Mouse (Mus musculus) heart, embryonic 16.5 days (tissue): ENCODE data around the gene Hist1h2ba. TPM values are rescaled to one million over a fixed set of nuclear protein-coding genes. Genes with fewer than 3 reads are reported as not detected.

Experiments
- ATAC-seq: fragments of 200-750 bp; cut with Nextera tagmentation; replicated peaks from 2 replicates; pipeline ENCODE4 v1.8.0; 2017; ENCODE audit warnings: moderate number of reproducible peaks; ENCODE audit not compliant: insufficient read depth, low FRiP score; ENCODE audit errors: extremely low read depth
- H3K27ac ChIP-seq: fragments of 300-500 bp; sonication (generic); 2 replicates; pipeline ENCODE4 v1.5.1; 2014; ENCODE audit warnings: mild to moderate bottlenecking, low read length, control low read depth, moderate library complexity
- H3K27me3 ChIP-seq: fragments of 300-500 bp; sonication (generic); 2 replicates; pipeline ENCODE4 v1.6.1; 2014; ENCODE audit warnings: low read length, mixed read lengths; ENCODE audit not compliant: control insufficient read depth, insufficient read depth
- H3K36me3 ChIP-seq: fragments of 300-500 bp; sonication (generic); 2 replicates; pipeline ENCODE4 v1.6.1; 2014; ENCODE audit not compliant: control insufficient read depth, insufficient read depth
- H3K4me1 ChIP-seq: fragments of 300-500 bp; sonication (generic); 2 replicates; pipeline ENCODE4 v1.6.1; 2014; ENCODE audit warnings: low read length, mixed read lengths; ENCODE audit not compliant: control insufficient read depth, insufficient read depth
- H3K4me2 ChIP-seq: fragments of 300-500 bp; sonication (generic); 2 replicates; pipeline ENCODE4 v1.6.1; 2014; ENCODE audit warnings: low read depth, mild to moderate bottlenecking, control low read depth, low read length
- H3K4me3 ChIP-seq: fragments of 300-500 bp; sonication (generic); 2 replicates; pipeline ENCODE4 v1.5.1; 2014; ENCODE audit warnings: mild to moderate bottlenecking, control low read depth, low read length
- H3K9ac ChIP-seq: fragments of 300-500 bp; sonication (generic); 2 replicates; pipeline ENCODE4 v1.6.1; 2014; ENCODE audit warnings: low read length, control low read depth
- H3K9me3 ChIP-seq: fragments of 300-500 bp; sonication (generic); replicated peaks from 2 replicates; pipeline ENCODE4 v1.6.1; 2016; ENCODE audit warnings: low read length; ENCODE audit not compliant: control insufficient read depth
- WGBS: fragments of 180-500 bp; shearing (Covaris S2); extraction: QIAGEN DNeasy Blood & Tissue Kit; methylation state at CpG from one replicate; pipeline ENCODE4 v1.1.7; 2014; 5-methylcytosine and 5-hydroxymethylcytosine counted together
- microRNA-seq: library from miRNA; unstranded; fragments of <30 nt; microRNA quantifications from one replicate; pipeline ENCODE4, GENCODE M21; 2017
- polyA plus RNA-seq: library from polyadenylated mRNA; unstranded; fragments of >200 nt; fragmentation: Nextera tagmentation; extraction: Ambion mirVana; gene quantifications from 2 replicates; pipeline ENCODE4 v1.2.1, GENCODE M21; 2015

The Hist1h2ba gene
- polyA plus RNA-seq, 1 experiment from 2014 or later = not detected

DNA sequence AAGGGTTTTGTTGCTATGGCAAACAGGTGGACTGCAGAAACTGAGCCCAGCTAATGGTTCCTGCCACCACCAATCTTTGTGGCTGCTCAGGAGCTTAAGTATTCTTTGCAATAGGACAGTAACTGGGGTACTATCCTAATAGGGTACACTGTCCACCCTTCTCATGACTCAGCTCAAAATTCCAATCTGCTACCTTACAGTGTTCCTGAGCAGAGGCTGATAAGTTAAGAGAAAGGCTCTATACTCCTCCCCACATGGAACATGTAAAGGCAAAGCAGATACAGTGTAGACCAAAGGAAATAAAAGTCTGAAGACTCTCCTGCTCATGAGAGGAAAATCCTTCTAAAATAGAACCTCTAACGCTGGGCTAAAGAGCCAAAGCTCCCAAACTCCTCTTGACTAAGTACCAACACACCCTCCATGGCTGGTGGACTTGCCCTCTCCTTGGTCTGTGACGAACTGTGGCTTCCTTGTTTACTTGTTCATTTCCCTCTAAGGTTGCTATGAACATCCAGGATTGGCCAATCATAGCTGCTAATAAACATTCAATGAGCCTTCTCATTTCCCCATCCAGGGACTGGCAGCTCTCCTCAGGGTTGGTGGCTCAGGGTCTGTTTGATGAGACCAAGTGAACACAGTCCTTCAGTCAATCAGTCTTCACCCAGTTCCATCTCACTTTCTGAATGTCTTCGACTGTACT, 46.8 kb downstream of the Hist1h2ba start:
- Histone ChIP-seq H3K9me3 (no peaks in the 10 kb centered on the region), H3K4me1 (no peaks in the 10 kb centered on the region), H3K27ac (no peak overlapping the region), H3K9ac (no peak overlapping the region), H3K4me2 (no peak overlapping the region), H3K27me3 (no peaks in the 10 kb centered on the region), H3K4me3 (no peak overlapping the region), H3K36me3 (no peaks in the 10 kb centered on the region)
- WGBS = 67% methylated on average over 3 of the region's 3 CpGs
- no peak for ATAC-seq

DNA sequence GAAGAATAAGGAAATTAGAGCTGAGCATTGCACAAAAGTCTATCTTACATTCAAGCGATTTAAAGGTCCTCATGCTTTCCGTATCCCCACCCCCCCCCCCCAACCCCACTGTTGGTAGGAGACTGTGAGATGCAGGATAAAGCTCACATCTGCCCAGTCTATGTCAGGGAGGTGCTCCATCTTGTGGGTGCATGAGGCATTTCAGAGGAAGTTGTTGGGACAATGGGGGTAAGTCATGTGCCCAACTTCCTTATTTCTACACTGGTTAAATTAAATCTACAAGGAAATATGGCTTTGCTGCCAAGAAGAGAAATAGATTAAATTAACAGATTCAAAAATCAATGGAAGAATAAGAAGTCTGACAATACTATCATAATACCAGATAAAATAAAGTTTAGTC, 48.4 kb downstream of the Hist1h2ba start:
- no peak overlapping the region for H3K27ac ChIP-seq
- H3K9me3 ChIP-seq = no peaks in the 10 kb centered on the region
- H3K36me3 ChIP-seq = no peaks in the 10 kb centered on the region
- WGBS = 22% methylated on average over 2 of the region's 2 CpGs
- no peaks in the 10 kb centered on the region for H3K27me3 ChIP-seq
- H3K4me3 ChIP-seq = no peak overlapping the region
- H3K9ac ChIP-seq = no peak overlapping the region
- H3K4me2 ChIP-seq = no peak overlapping the region
- ATAC-seq = no peak
- no peaks in the 10 kb centered on the region for H3K4me1 ChIP-seq

Small RNAs within 50 kb of the gene (microRNA-seq; reads per million reads assigned to microRNA genes)
- not detected for gene Gm44344

Other genes starting within 250 kb of the Hist1h2ba start
- 49.7 and 53.7 TPM in 2 replicates for gene Hist1h2bc, start 250.0 kb downstream of the Hist1h2ba start, polyA plus RNA-seq
- not detected in 2 replicates for gene Hist1h1t, start 238.3 kb downstream of the Hist1h2ba start, polyA plus RNA-seq
- 1.9 and 2.8 TPM in 2 replicates for gene Hist1h4c, start 235.7 kb downstream of the Hist1h2ba start, polyA plus RNA-seq
- 11.7 and 14.9 TPM in 2 replicates for gene Hfe, start 223.3 kb downstream of the Hist1h2ba start, polyA plus RNA-seq
- 38.0 and 38.5 TPM in 2 replicates for gene Hist1h1c, start 195.3 kb downstream of the Hist1h2ba start, polyA plus RNA-seq
- gene Hist1h3c, start 188.6 kb downstream of the Hist1h2ba start, polyA plus RNA-seq = 3.0 and 3.8 TPM in 2 replicates
- gene Hist1h2bb, start 187.4 kb downstream of the Hist1h2ba start, polyA plus RNA-seq = 0.98 and 2.2 TPM in 2 replicates
- 17.0 and 20.0 TPM in 2 replicates for gene Hist1h2ab, start 183.0 kb downstream of the Hist1h2ba start, polyA plus RNA-seq
- 3.2 and 5.0 TPM in 2 replicates for gene Hist1h3b, start 181.9 kb downstream of the Hist1h2ba start, polyA plus RNA-seq
- 1.2 and 1.5 TPM in 2 replicates for gene Hist1h4b, start 177.1 kb downstream of the Hist1h2ba start, polyA plus RNA-seq
- gene Hist1h4a, start 172.9 kb downstream of the Hist1h2ba start, polyA plus RNA-seq = 0.32 TPM in 1 of 2 replicates, not detected in the other
- 1.5 and 3.4 TPM in 2 replicates for gene Hist1h3a, start 171.8 kb downstream of the Hist1h2ba start, polyA plus RNA-seq
- gene Hist1h1a, start 170.5 kb downstream of the Hist1h2ba start, polyA plus RNA-seq = 0.79 and 0.97 TPM in 2 replicates
- gene Trim38, start 164.2 kb downstream of the Hist1h2ba start, polyA plus RNA-seq = 0.10 TPM in 1 of 2 replicates, not detected in the other
- gene Slc17a2, start 127.2 kb downstream of the Hist1h2ba start, polyA plus RNA-seq = not detected in 2 replicates
- not detected in 2 replicates for gene Slc17a3, start 94.7 kb downstream of the Hist1h2ba start, polyA plus RNA-seq
- gene Slc17a1, start 66.4 kb downstream of the Hist1h2ba start, polyA plus RNA-seq = not detected in 2 replicates
- gene Slc17a4, start 19.1 kb downstream of the Hist1h2ba start, polyA plus RNA-seq = 0.09 TPM in 1 of 2 replicates, not detected in the other
- not detected in 2 replicates for gene Hist1h2aa, start 306 bp upstream of the Hist1h2ba start, polyA plus RNA-seq
- gene Scgn, start 57.1 kb upstream of the Hist1h2ba start, polyA plus RNA-seq = not detected in 2 replicates